Mouse (Mus musculus): Measurements from ENCODE around the gene Cyb5r4. TPM values are rescaled to one million over a fixed set of nuclear protein-coding genes. Genes with fewer than 3 reads are reported as not detected.

Cyb5r4 gene
- polyA plus RNA-seq, 1 experiment from 2014 or later, result 43.2 TPM

- Histone ChIP-seq H3K36me3 (ENCODE audit: control insufficient read depth, insufficient read depth, low read length) (no peaks in the 10 kb centered on the region), H3K4me1 (ENCODE audit: control insufficient read depth, insufficient read depth, low read length) (no peaks in the 10 kb centered on the region), H3K4me3 (ENCODE audit: low read depth, low read length) (no peak overlapping the region), H3K27me3 (replicated peaks; ENCODE audit: control insufficient read depth, insufficient read depth, low read length) (peaks cover 8% of the 10 kb centered on the region), H3K9me3 (ENCODE audit: control insufficient read depth, low read length) (no peaks in the 10 kb centered on the region), H3K27ac (replicated peaks; ENCODE audit: low read depth, low read length) (no peak overlapping the region), H3K4me2 (ENCODE audit: low read depth, low read length) (no peak overlapping the region), H3K9ac (ENCODE audit: low read depth, low read length) (no peak overlapping the region)
- no peak for ATAC-seq (ENCODE audit: low read depth)
- no peak for DNase-seq (ENCODE audit: low spot score)
- WGBS, result 69% methylated on average over 6 of the region's 6 CpGs
Observed at GRCm38 (mm10) chr9:87008507-87008906, 13.3 kb upstream of the Cyb5r4 start.

- no peak overlapping the region for H3K9ac ChIP-seq (ENCODE audit: low read depth, low read length)
- ATAC-seq (ENCODE audit: low read depth), result no peak
Observed at GRCm38 (mm10) chr9:87008919-87009318, 12.9 kb upstream of the Cyb5r4 start.

GRCm38 (mm10) chr9:87015288-87015937 lies 6.4 kb upstream of the Cyb5r4 start, which contains the start of gene Ripply2:
TSS of gene Ripply2 (plus strand) at chr9:87015537.
- no peaks in the 10 kb centered on the region for H3K4me1 ChIP-seq (ENCODE audit: control insufficient read depth, insufficient read depth, low read length)
- H3K36me3 ChIP-seq (ENCODE audit: control insufficient read depth, insufficient read depth, low read length), result no peaks in the 10 kb centered on the region
- peak within 1 kb of the TSS; percentile 49 for H3K4me3 ChIP-seq (ENCODE audit: low read depth, low read length)
- H3K9me3 ChIP-seq (ENCODE audit: control insufficient read depth, low read length), result no peaks in the 10 kb centered on the region
- no peak within 1 kb of the TSS for H3K27ac ChIP-seq (replicated peaks; ENCODE audit: low read depth, low read length)
- ATAC-seq (ENCODE audit: low read depth) (peak; percentile 62; the same call in 1 of the 2 replicates), DNase-seq (ENCODE audit: low spot score) (no peak)
- H3K4me2 ChIP-seq (ENCODE audit: low read depth, low read length), result peak within 1 kb of the TSS; percentile 59
- peaks cover 47% of the 10 kb centered on the region for H3K27me3 ChIP-seq (replicated peaks; ENCODE audit: control insufficient read depth, insufficient read depth, low read length)
- WGBS, result 1% methylated on average over 39 of the region's 71 CpGs
- peak within 1 kb of the TSS; percentile 55 for H3K9ac ChIP-seq (ENCODE audit: low read depth, low read length)

More at GRCm38 (mm10) chr9:87008919-87009318, 12.9 kb upstream of the Cyb5r4 start:
- H3K4me3 ChIP-seq (ENCODE audit: low read depth, low read length), result no peak overlapping the region
- WGBS, result 79% methylated on average over 1 of the region's 1 CpGs
- no peak overlapping the region for H3K4me2 ChIP-seq (ENCODE audit: low read depth, low read length)
- no peaks in the 10 kb centered on the region for H3K9me3 ChIP-seq (ENCODE audit: control insufficient read depth, low read length)
- H3K36me3 ChIP-seq (ENCODE audit: control insufficient read depth, insufficient read depth, low read length), result no peaks in the 10 kb centered on the region
- H3K27ac ChIP-seq (replicated peaks; ENCODE audit: low read depth, low read length), result no peak overlapping the region
- no peak for DNase-seq (ENCODE audit: low spot score)
- H3K4me1 ChIP-seq (ENCODE audit: control insufficient read depth, insufficient read depth, low read length), result no peaks in the 10 kb centered on the region
- peaks cover 10% of the 10 kb centered on the region for H3K27me3 ChIP-seq (replicated peaks; ENCODE audit: control insufficient read depth, insufficient read depth, low read length)

- no peak for ATAC-seq (ENCODE audit: low read depth)
- no peaks in the 10 kb centered on the region for H3K9me3 ChIP-seq (ENCODE audit: control insufficient read depth, low read length)
- DNase-seq (ENCODE audit: low spot score), result no peak
- H3K36me3 ChIP-seq (ENCODE audit: control insufficient read depth, insufficient read depth, low read length), result no peaks in the 10 kb centered on the region
- 5% methylated on average over 10 of the region's 10 CpGs for WGBS
- peak overlapping the region; percentile 59 for H3K4me2 ChIP-seq (ENCODE audit: low read depth, low read length)
- no peak overlapping the region for H3K27ac ChIP-seq (replicated peaks; ENCODE audit: low read depth, low read length)
- peaks cover 47% of the 10 kb centered on the region for H3K27me3 ChIP-seq (replicated peaks; ENCODE audit: control insufficient read depth, insufficient read depth, low read length)
- H3K4me1 ChIP-seq (ENCODE audit: control insufficient read depth, insufficient read depth, low read length), result no peaks in the 10 kb centered on the region
- no peak overlapping the region for H3K9ac ChIP-seq (ENCODE audit: low read depth, low read length)
- H3K4me3 ChIP-seq (ENCODE audit: low read depth, low read length), result peak overlapping the region; percentile 49
Observed at GRCm38 (mm10) chr9:87015938-87016294, 5.9 kb upstream of the Cyb5r4 start.

GRCm38 (mm10) chr9:87025764-87026163 lies 4.0 kb downstream of the Cyb5r4 start:
- Histone ChIP-seq H3K4me2 (ENCODE audit: low read depth, low read length) (no peak overlapping the region), H3K9me3 (ENCODE audit: control insufficient read depth, low read length) (no peaks in the 10 kb centered on the region), H3K27me3 (replicated peaks; ENCODE audit: control insufficient read depth, insufficient read depth, low read length) (no peaks in the 10 kb centered on the region), H3K36me3 (ENCODE audit: control insufficient read depth, insufficient read depth, low read length) (no peaks in the 10 kb centered on the region), H3K4me3 (ENCODE audit: low read depth, low read length) (no peak overlapping the region), H3K9ac (ENCODE audit: low read depth, low read length) (no peak overlapping the region), H3K27ac (replicated peaks; ENCODE audit: low read depth, low read length) (no peak overlapping the region), H3K4me1 (ENCODE audit: control insufficient read depth, insufficient read depth, low read length) (peaks cover 13% of the 10 kb centered on the region)
- DNase-seq (ENCODE audit: low spot score), result no peak
- ATAC-seq (ENCODE audit: low read depth), result no peak
- WGBS, result 77% methylated on average over 6 of the region's 6 CpGs

GRCm38 (mm10) chr9:87027423-87028084 lies 5.7 kb downstream of the Cyb5r4 start:
- H3K9ac ChIP-seq (ENCODE audit: low read depth, low read length), result no peak overlapping the region
- H3K4me1 ChIP-seq (ENCODE audit: control insufficient read depth, insufficient read depth, low read length), result peaks cover 6% of the 10 kb centered on the region
- ATAC-seq (ENCODE audit: low read depth), result peak; percentile 76
- no peaks in the 10 kb centered on the region for H3K27me3 ChIP-seq (replicated peaks; ENCODE audit: control insufficient read depth, insufficient read depth, low read length)
- H3K27ac ChIP-seq (replicated peaks; ENCODE audit: low read depth, low read length), result no peak overlapping the region
- peak; percentile 69 for DNase-seq (ENCODE audit: low spot score)
- WGBS, result 40% methylated on average over 8 of the region's 8 CpGs
- no peaks in the 10 kb centered on the region for H3K36me3 ChIP-seq (ENCODE audit: control insufficient read depth, insufficient read depth, low read length)
- H3K9me3 ChIP-seq (ENCODE audit: control insufficient read depth, low read length), result no peaks in the 10 kb centered on the region
- no peak overlapping the region for H3K4me2 ChIP-seq (ENCODE audit: low read depth, low read length)
- no peak overlapping the region for H3K4me3 ChIP-seq (ENCODE audit: low read depth, low read length)

GRCm38 (mm10) chr9:87032196-87032595 lies 10.4 kb downstream of the Cyb5r4 start:
- 74% methylated on average over 4 of the region's 4 CpGs for WGBS
- no peaks in the 10 kb centered on the region for H3K27me3 ChIP-seq (replicated peaks; ENCODE audit: control insufficient read depth, insufficient read depth, low read length)
- H3K4me1 ChIP-seq (ENCODE audit: control insufficient read depth, insufficient read depth, low read length), result peaks cover 9% of the 10 kb centered on the region
- no peaks in the 10 kb centered on the region for H3K36me3 ChIP-seq (ENCODE audit: control insufficient read depth, insufficient read depth, low read length)
- H3K27ac ChIP-seq (replicated peaks; ENCODE audit: low read depth, low read length), result no peak overlapping the region
- no peak overlapping the region for H3K9ac ChIP-seq (ENCODE audit: low read depth, low read length)
- ATAC-seq (ENCODE audit: low read depth), result no peak
- H3K4me3 ChIP-seq (ENCODE audit: low read depth, low read length), result no peak overlapping the region
- no peak for DNase-seq (ENCODE audit: low spot score)
- no peaks in the 10 kb centered on the region for H3K9me3 ChIP-seq (ENCODE audit: control insufficient read depth, low read length)
- H3K4me2 ChIP-seq (ENCODE audit: low read depth, low read length), result no peak overlapping the region

- Histone ChIP-seq H3K9me3 (ENCODE audit: control insufficient read depth, low read length) (no peaks in the 10 kb centered on the region), H3K36me3 (ENCODE audit: control insufficient read depth, insufficient read depth, low read length) (no peaks in the 10 kb centered on the region), H3K27me3 (replicated peaks; ENCODE audit: control insufficient read depth, insufficient read depth, low read length) (no peaks in the 10 kb centered on the region), H3K4me1 (ENCODE audit: control insufficient read depth, insufficient read depth, low read length) (peaks cover 9% of the 10 kb centered on the region), H3K9ac (ENCODE audit: low read depth, low read length) (no peak overlapping the region), H3K27ac (replicated peaks; ENCODE audit: low read depth, low read length) (peak overlapping the region; percentile 44), H3K4me3 (ENCODE audit: low read depth, low read length) (no peak overlapping the region), H3K4me2 (ENCODE audit: low read depth, low read length) (no peak overlapping the region)
- DNase-seq (ENCODE audit: low spot score) (peak; percentile 49), ATAC-seq (ENCODE audit: low read depth) (no peak)
- WGBS, result 30% methylated on average over 2 of the region's 2 CpGs
Observed at GRCm38 (mm10) chr9:87034831-87035580, 13.2 kb downstream of the Cyb5r4 start.

Data from embryonic facial prominence, embryonic 14.5 days (tissue).